Comparison of ENCODE assay signal across 8 mouse cellular contexts in genomic region chr5:140418106-140418488, GRCm38 (mm10). TPM values are rescaled to one million over a fixed set of nuclear protein-coding genes. Genes with fewer than 3 reads are reported as not detected.
DNase-seq lines count a peak whose midpoint lies in the region; ATAC-seq and TF ChIP-seq lines count a peak whose summit lies in the region.

No protein-coding gene starts in this region.

- H3K4me2 ChIP-seq in heart, embryonic 15.5 days = peak overlapping the region; percentile 87
- peak overlapping the region; percentile 93 for H3K4me2 ChIP-seq in liver, embryonic 13.5 days

- peak; percentile 4 to 17 for DNase-seq in layer of hippocampus, postnatal 36 days
- DNase-seq in layer of hippocampus, adult 9-10 months (ENCODE audit: low spot score) = no peak
- peak; percentile 10 for DNase-seq in liver, embryonic 13.5 days
- no peak for DNase-seq in B cell, adult 2 months
- DNase-seq in retina, postnatal 1 day = no peak
- no peak for DNase-seq in frontal cortex, postnatal 14 days (ENCODE audit: low spot score in 2 of 2)

- peaks cover 50% of the 10 kb centered on the region for H3K4me1 ChIP-seq in bone marrow macrophage, adult 2 months (ENCODE audit: control insufficient read depth, insufficient read depth, low read length)
- peaks cover 20% of the 10 kb centered on the region for H3K4me1 ChIP-seq in heart, embryonic 15.5 days (replicated peaks)
- peaks cover 39% of the 10 kb centered on the region for H3K4me1 ChIP-seq in liver, embryonic 13.5 days (replicated peaks)

- TF ChIP-seq CTCF in bone marrow macrophage, adult 2 months (IDR thresholded peaks at IDR 0.05; ENCODE audit: low read depth, low read length) = no peak

- H3K27ac ChIP-seq in bone marrow macrophage, adult 2 months (ENCODE audit: insufficient read depth, low read depth, low read length) = peak overlapping the region; percentile 80
- H3K27ac ChIP-seq in heart, embryonic 15.5 days = peak overlapping the region; percentile 97
- peak overlapping the region; percentile 89 for H3K27ac ChIP-seq in liver, embryonic 13.5 days

- H3K4me3 ChIP-seq in bone marrow macrophage, adult 2 months (ENCODE audit: insufficient read depth, low read length) = peak overlapping the region; percentile 75
- peak overlapping the region; percentile 95 for H3K4me3 ChIP-seq in heart, embryonic 15.5 days
- H3K4me3 ChIP-seq in liver, embryonic 13.5 days (replicated peaks) = peak overlapping the region; percentile 79

- 1% methylated on average over 12 of the region's 12 CpGs for WGBS in heart, embryonic 15.5 days
- under 1% methylated on average over 12 of the region's 12 CpGs for WGBS in liver, embryonic 13.5 days (ENCODE audit: insufficient replicate concordance)

- no peaks in the 10 kb centered on the region for H3K27me3 ChIP-seq in heart, embryonic 15.5 days
- H3K27me3 ChIP-seq in liver, embryonic 13.5 days = no peaks in the 10 kb centered on the region

- no peak; the same call in 1 of the 2 replicates for ATAC-seq in heart, embryonic 15.5 days (replicated peaks; ENCODE audit: insufficient number of reproducible peaks, insufficient read depth, low FRiP score, low read depth)
- 0 out of 2 replicates have a peak, but pooled peaks have one; percentile 10 for ATAC-seq in liver, embryonic 13.5 days (ENCODE audit: low read depth)

- H3K9ac ChIP-seq in heart, embryonic 15.5 days = peak overlapping the region; percentile 94
- peak overlapping the region; percentile 82 for H3K9ac ChIP-seq in liver, embryonic 13.5 days

- no peaks in the 10 kb centered on the region for H3K9me3 ChIP-seq in heart, embryonic 15.5 days (replicated peaks)
- H3K9me3 ChIP-seq in liver, embryonic 13.5 days (replicated peaks) = no peaks in the 10 kb centered on the region

- no peak for TF ChIP-seq POLR2A in bone marrow macrophage, adult 2 months (IDR thresholded peaks at IDR 0.05; ENCODE audit: borderline replicate concordance, low read depth, low read length)

- H3K36me3 ChIP-seq in heart, embryonic 15.5 days = no peaks in the 10 kb centered on the region
- peaks cover 16% of the 10 kb centered on the region for H3K36me3 ChIP-seq in liver, embryonic 13.5 days

RNA-seq across cellular contexts. Expression of gene Eif3b, which starts 1.0 kb away (rescaled TPM):
- 10 to 100 TPM; 89.9 to 95.7 TPM for total RNA-seq in layer of hippocampus, postnatal 36 days (2021)
- 80.1 and 87.0 TPM in 2 replicates for polyA plus RNA-seq in bone marrow macrophage, adult 2 months (2012; ENCODE audit: insufficient read depth, insufficient read length, missing spikeins)
- 68.9 and 97.8 TPM in 2 replicates for polyA plus RNA-seq in heart, embryonic 15.5 days (2015; fragmentation: Nextera tagmentation; extraction: Ambion mirVana)
- 101 and 120 TPM in 2 replicates for polyA plus RNA-seq in liver, embryonic 13.5 days (2015; fragmentation: Nextera tagmentation; extraction: Ambion mirVana)

RNA-seq across cellular contexts. Expression of gene Gm4869, which starts 27.3 kb away (rescaled TPM):
- not detected for total RNA-seq in layer of hippocampus, postnatal 36 days (2021)
- polyA plus RNA-seq in bone marrow macrophage, adult 2 months (2012; ENCODE audit: insufficient read depth, insufficient read length, missing spikeins) = not detected in 2 replicates
- 0.09 TPM in 1 of 2 replicates, not detected in the other for polyA plus RNA-seq in heart, embryonic 15.5 days (2015; fragmentation: Nextera tagmentation; extraction: Ambion mirVana)
- not detected in 2 replicates for polyA plus RNA-seq in liver, embryonic 13.5 days (2015; fragmentation: Nextera tagmentation; extraction: Ambion mirVana)

RNA-seq across cellular contexts. Expression of gene Snx8, which starts 29.0 kb away (rescaled TPM):
- 10 to 100 TPM; 11.4 to 11.6 TPM for total RNA-seq in layer of hippocampus, postnatal 36 days (2021)
- polyA plus RNA-seq in bone marrow macrophage, adult 2 months (2012; ENCODE audit: insufficient read depth, insufficient read length, missing spikeins) = 131 and 136 TPM in 2 replicates
- polyA plus RNA-seq in heart, embryonic 15.5 days (2015; fragmentation: Nextera tagmentation; extraction: Ambion mirVana) = 14.8 and 17.5 TPM in 2 replicates
- 10.5 and 10.9 TPM in 2 replicates for polyA plus RNA-seq in liver, embryonic 13.5 days (2015; fragmentation: Nextera tagmentation; extraction: Ambion mirVana)

Comparison
In these comparisons a context has a peak if more than half of its experiments do, and no peak if none do; other contexts are left out.
1. DNase-seq: peak in layer of hippocampus, postnatal 36 days (2 of 2) and liver, embryonic 13.5 days (single experiment); none in layer of hippocampus, adult 9-10 months (single experiment), B cell, adult 2 months (0 of 2), retina, postnatal 1 day (single experiment) and frontal cortex, postnatal 14 days (0 of 2).
2. Peak in every context shown above with its lines, with median percentiles within 50 percentile points of each other: H3K27ac ChIP-seq and H3K4me3 ChIP-seq.